Mouse (Mus musculus) MEL (cell line): ENCODE results near the gene Macrod2.

Experiments
- CTCF ChIP-seq, 3 experiments: IDR thresholded peaks in 2 of 3; conservative IDR thresholded peaks in 1 of 3; 2 replicates each; pipeline ENCODE4 v1.5.1; 2011 to 2012; ENCODE audit warnings: low read length in 3 of 3, low read depth in 2 of 3, mild to moderate bottlenecking in 2 of 3, improper control_type of control experiment in 1 of 3, inconsistent platforms in 1 of 3, mixed read lengths in 1 of 3, moderate library complexity in 1 of 3; ENCODE audit not compliant: control insufficient read depth in 1 of 3, insufficient read depth in 1 of 3, poor library complexity in 1 of 3, severe bottlenecking in 1 of 3
- GATA1 ChIP-seq: IDR thresholded peaks from 2 replicates; pipeline ENCODE4 v1.6.1; 2011; ENCODE audit warnings: low read depth, low read length, improper control_type of control experiment
- NELFE ChIP-seq: IDR thresholded peaks from 2 replicates; pipeline ENCODE4 v1.6.1; 2011; ENCODE audit warnings: low read depth, low read length, improper control_type of control experiment

DNA sequence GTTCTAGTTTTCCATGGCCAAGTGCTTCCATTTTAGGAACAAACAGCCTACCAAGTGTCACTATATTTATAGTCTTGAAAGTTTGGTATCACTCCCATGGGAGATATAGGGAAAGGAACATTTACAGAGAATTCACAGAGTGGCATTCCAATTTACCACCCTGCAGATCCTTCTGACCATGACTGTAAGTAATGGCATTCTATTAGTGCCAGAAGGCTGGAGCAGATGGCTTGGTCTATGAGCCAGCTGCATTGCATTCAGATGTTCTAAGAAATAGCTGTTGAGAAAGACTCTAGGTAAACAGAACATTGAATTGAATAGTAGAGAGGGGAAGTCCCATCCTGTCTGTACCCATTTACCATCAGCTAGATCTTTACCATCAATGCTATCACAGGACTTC is 1954.7 kb downstream of the Macrod2 start:
- TF ChIP-seq GATA1 = no peak
- TF ChIP-seq NELFE = no peak
- no peak for TF ChIP-seq CTCF (IDR thresholded peaks at IDR 0.05 in 2 of 3, conservative IDR thresholded peaks at IDR 0.05 in 1 of 3; ENCODE audit: control insufficient read depth in 1 of 3, insufficient read depth in 1 of 3, low read depth in 2 of 3, low read length in 3 of 3, poor library complexity in 1 of 3, severe bottlenecking in 1 of 3)
